Mouse (Mus musculus): ENCODE data around the gene Mccc1. TPM values are rescaled to one million over a fixed set of nuclear protein-coding genes. Genes with fewer than 3 reads are reported as not detected.

Mccc1 gene
- polyA plus RNA-seq (2012; ENCODE audit: insufficient read depth, insufficient read length, missing spikeins): 17.4 and 24.7 TPM in 2 replicates

GRCm38 (mm10) chr3:36000275-36001239 is at the start of gene Mccc1:
Gene Mccc1, minus strand, starts transcription at chr3:36000678.
- TF ChIP-seq CTCF (IDR thresholded peaks at IDR 0.05; ENCODE audit: low read depth, low read length) (no peak), POLR2A (IDR thresholded peaks at IDR 0.05; ENCODE audit: borderline replicate concordance, low read depth, low read length) (no peak)
- Histone ChIP-seq H3K4me3 (ENCODE audit: insufficient read depth, low read length) (peak within 1 kb of the TSS; percentile 88), H3K4me1 (ENCODE audit: control insufficient read depth, insufficient read depth, low read length) (no peaks in the 10 kb centered on the region), H3K27ac (ENCODE audit: insufficient read depth, low read depth, low read length) (peak within 1 kb of the TSS; percentile 88)

DNA sequence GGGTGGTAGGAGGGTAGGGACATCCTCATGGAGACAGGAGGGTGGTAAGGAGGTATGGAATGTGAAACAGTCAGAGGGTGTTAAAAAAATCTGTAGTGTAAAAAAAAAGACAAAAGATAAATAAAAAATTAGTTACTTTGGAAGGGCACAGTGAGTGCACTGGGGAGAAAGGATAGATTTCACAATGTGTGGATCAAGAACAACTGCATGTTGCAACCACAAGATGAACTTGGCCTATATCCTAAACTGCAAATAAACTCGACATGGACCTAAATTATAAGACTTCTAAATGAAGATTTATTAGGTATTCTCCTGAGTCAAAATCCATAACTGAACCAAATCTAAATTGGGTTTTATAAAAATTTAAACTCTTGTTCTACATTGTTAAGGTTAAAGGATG is 48.6 kb upstream of the Mccc1 start:
- H3K4me1 ChIP-seq (ENCODE audit: control insufficient read depth, insufficient read depth, low read length): no peaks in the 10 kb centered on the region
- TF ChIP-seq POLR2A (IDR thresholded peaks at IDR 0.05; ENCODE audit: borderline replicate concordance, low read depth, low read length) (no peak), CTCF (IDR thresholded peaks at IDR 0.05; ENCODE audit: low read depth, low read length) (no peak)
- H3K4me3 ChIP-seq (ENCODE audit: insufficient read depth, low read length): no peak overlapping the region
- H3K27ac ChIP-seq (ENCODE audit: insufficient read depth, low read depth, low read length): no peak overlapping the region

- TF ChIP-seq POLR2A (IDR thresholded peaks at IDR 0.05; ENCODE audit: borderline replicate concordance, low read depth, low read length): no peak
- TF ChIP-seq CTCF (IDR thresholded peaks at IDR 0.05; ENCODE audit: low read depth, low read length): no peak
- Histone ChIP-seq H3K27ac (ENCODE audit: insufficient read depth, low read depth, low read length) (no peak overlapping the region), H3K4me3 (ENCODE audit: insufficient read depth, low read length) (no peak overlapping the region), H3K4me1 (ENCODE audit: control insufficient read depth, insufficient read depth, low read length) (no peaks in the 10 kb centered on the region)
These were observed 44.6 kb upstream of the Mccc1 start for GRCm38 (mm10) chr3:36045086-36045485.

- Histone ChIP-seq H3K4me3 (ENCODE audit: insufficient read depth, low read length) (no peak overlapping the region), H3K4me1 (ENCODE audit: control insufficient read depth, insufficient read depth, low read length) (no peaks in the 10 kb centered on the region), H3K27ac (ENCODE audit: insufficient read depth, low read depth, low read length) (no peak overlapping the region)
- TF ChIP-seq CTCF (IDR thresholded peaks at IDR 0.05; ENCODE audit: low read depth, low read length): no peak
- no peak for TF ChIP-seq POLR2A (IDR thresholded peaks at IDR 0.05; ENCODE audit: borderline replicate concordance, low read depth, low read length)
These were observed 44.0 kb upstream of the Mccc1 start for GRCm38 (mm10) chr3:36044520-36044919.

- no peak overlapping the region for H3K4me3 ChIP-seq (ENCODE audit: insufficient read depth, low read length)
- TF ChIP-seq CTCF (IDR thresholded peaks at IDR 0.05; ENCODE audit: low read depth, low read length) (no peak), POLR2A (IDR thresholded peaks at IDR 0.05; ENCODE audit: borderline replicate concordance, low read depth, low read length) (no peak)
These were observed 31.4 kb upstream of the Mccc1 start for GRCm38 (mm10) chr3:36031740-36032510.

DNA sequence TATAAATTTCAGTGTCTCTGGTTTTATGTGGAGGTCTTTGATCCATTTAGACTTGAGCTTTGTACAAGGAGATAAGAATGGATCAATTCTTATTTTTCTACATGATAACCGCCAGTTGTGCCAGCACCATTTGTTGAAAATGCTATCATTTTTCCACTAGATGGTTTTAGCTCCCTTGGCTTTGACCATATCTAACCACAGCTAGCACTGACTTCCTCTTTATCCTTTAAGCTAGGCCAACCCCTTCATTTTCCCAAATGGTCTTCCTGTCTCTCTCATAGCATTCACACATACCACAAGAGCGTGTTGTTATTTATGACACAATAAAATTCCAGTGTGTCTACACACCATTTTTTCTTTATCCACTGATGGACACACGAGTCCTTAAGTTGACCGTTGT is 29.5 kb upstream of the Mccc1 start:
- no peaks in the 10 kb centered on the region for H3K4me1 ChIP-seq (ENCODE audit: control insufficient read depth, insufficient read depth, low read length)
- TF ChIP-seq CTCF (IDR thresholded peaks at IDR 0.05; ENCODE audit: low read depth, low read length): no peak
- no peak for TF ChIP-seq POLR2A (IDR thresholded peaks at IDR 0.05; ENCODE audit: borderline replicate concordance, low read depth, low read length)
- no peak overlapping the region for H3K27ac ChIP-seq (ENCODE audit: insufficient read depth, low read depth, low read length)
- H3K4me3 ChIP-seq (ENCODE audit: insufficient read depth, low read length): no peak overlapping the region

More at GRCm38 (mm10) chr3:36031740-36032510, 31.4 kb upstream of the Mccc1 start:
- Histone ChIP-seq H3K4me1 (ENCODE audit: control insufficient read depth, insufficient read depth, low read length) (no peaks in the 10 kb centered on the region), H3K27ac (ENCODE audit: insufficient read depth, low read depth, low read length) (no peak overlapping the region)

DNA sequence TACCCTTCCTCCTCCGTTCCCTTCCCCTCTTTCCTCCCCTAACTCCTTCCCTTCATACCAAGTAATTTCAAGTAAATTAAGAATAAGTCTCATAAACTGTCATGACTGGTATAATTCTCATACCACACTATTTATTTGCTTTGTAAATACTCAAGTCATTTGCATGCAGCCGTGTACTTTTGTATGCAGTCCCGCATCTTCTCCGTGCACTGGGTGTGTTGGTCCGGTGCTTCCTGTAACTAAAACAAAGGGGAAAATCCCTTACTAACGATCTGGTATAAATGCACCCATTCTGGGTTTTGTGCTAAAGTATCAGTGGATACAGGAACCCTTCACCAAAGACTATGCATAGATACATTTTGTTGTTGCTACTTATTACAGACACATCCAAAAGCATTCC is 25.3 kb upstream of the Mccc1 start:
- TF ChIP-seq CTCF (IDR thresholded peaks at IDR 0.05; ENCODE audit: low read depth, low read length): no peak
- no peak for TF ChIP-seq POLR2A (IDR thresholded peaks at IDR 0.05; ENCODE audit: borderline replicate concordance, low read depth, low read length)
- no peak overlapping the region for H3K4me3 ChIP-seq (ENCODE audit: insufficient read depth, low read length)
- H3K27ac ChIP-seq (ENCODE audit: insufficient read depth, low read depth, low read length): no peak overlapping the region
- H3K4me1 ChIP-seq (ENCODE audit: control insufficient read depth, insufficient read depth, low read length): no peaks in the 10 kb centered on the region

DNA sequence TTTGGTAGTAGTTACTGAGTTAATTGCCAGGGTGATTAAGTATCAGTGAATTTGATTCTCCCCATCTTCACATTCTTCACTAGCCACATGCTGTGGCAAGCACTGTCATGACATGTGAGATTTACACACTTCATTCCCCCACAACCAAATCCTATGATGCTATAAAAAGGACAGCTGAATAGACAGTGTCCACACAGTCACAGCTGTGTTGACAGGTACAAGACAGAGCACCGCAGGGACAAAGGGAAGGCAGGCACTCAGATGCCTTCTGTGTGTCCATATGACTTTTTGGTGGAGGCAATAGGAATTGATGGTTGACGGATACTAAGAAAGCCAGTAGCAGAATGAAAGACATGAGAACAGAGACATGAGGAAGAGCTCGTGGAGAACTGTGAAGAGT is 10.8 kb upstream of the Mccc1 start:
- TF ChIP-seq POLR2A (IDR thresholded peaks at IDR 0.05; ENCODE audit: borderline replicate concordance, low read depth, low read length): no peak
- TF ChIP-seq CTCF (IDR thresholded peaks at IDR 0.05; ENCODE audit: low read depth, low read length): no peak

GRCm38 (mm10) chr3:36008411-36009154 is 8.1 kb upstream of the Mccc1 start:
- TF ChIP-seq CTCF (IDR thresholded peaks at IDR 0.05; ENCODE audit: low read depth, low read length): no peak
- no peak for TF ChIP-seq POLR2A (IDR thresholded peaks at IDR 0.05; ENCODE audit: borderline replicate concordance, low read depth, low read length)
- H3K27ac ChIP-seq (ENCODE audit: insufficient read depth, low read depth, low read length): no peak overlapping the region
- no peak overlapping the region for H3K4me3 ChIP-seq (ENCODE audit: insufficient read depth, low read length)
- H3K4me1 ChIP-seq (ENCODE audit: control insufficient read depth, insufficient read depth, low read length): no peaks in the 10 kb centered on the region

More for the DNA sequence above, 10.8 kb upstream of the Mccc1 start:
- Histone ChIP-seq H3K4me1 (ENCODE audit: control insufficient read depth, insufficient read depth, low read length) (no peaks in the 10 kb centered on the region), H3K4me3 (ENCODE audit: insufficient read depth, low read length) (no peak overlapping the region), H3K27ac (ENCODE audit: insufficient read depth, low read depth, low read length) (no peak overlapping the region)

Measured in bone marrow macrophage, adult 2 months (primary cell).